Mouse (Mus musculus) cerebellum, postnatal 4 days (tissue): ENCODE data around the gene Nme1.
A peak's percentile ranks its signal among the peaks of the same experiment; 100 is the strongest.

Experiments used
- DNase-seq, 2 experiments: peaks; one replicate each; pipeline ENCODE4 v3.0.0; 2022; ENCODE audit warnings: low spot score in 2 of 2, mixed read lengths in 1 of 2

The Nme1 gene

GRCm38 (mm10) chr11:93968005-93968847 lies at the start of gene Nme1, which contains the start of gene Gm20390:
Gene Nme1, minus strand, starts transcription at chr11:93968521.
Gene Gm20390, minus strand, starts transcription at chr11:93968293.
- DNase-seq: peak; percentile 98

DNA sequence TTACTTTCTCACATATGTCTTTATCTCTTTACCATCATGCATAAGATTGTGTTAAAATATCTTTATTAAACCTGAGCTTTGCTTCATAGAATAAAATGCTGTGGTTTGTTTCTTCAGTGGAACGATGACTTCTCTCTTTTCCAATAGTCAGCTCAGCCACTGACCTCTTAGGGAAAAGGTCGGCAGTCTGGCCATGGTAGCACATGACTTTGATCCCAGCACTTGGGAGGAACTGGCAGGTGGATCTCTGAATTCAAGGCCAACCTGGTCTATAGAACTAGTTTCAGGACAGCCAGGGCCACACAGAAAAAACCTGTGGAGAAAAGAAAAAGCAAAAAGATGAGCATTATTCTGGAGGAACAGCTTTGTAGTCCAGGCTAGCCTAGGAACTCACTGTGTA lies 35.0 kb upstream of the Nme1 start:
- no peak for DNase-seq

DNA sequence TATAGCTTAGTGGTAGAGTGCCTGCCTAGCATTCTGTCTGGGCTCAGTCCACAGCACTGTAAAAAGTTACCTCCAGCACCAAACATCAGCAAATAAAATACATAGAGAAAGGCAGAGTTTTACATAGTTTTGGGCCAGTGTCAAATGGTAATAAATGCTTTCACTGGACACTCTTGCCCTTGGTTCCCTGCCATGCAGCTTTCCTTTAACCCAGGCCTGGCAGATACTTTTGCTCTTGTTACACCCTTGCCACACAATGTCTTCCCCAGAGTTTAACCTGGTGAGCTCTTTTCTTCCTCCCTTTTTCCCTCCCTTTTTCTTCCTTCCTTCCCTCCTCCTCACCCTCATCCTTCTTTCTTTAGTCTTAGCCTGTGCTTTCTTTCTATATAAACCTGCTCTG lies 31.0 kb upstream of the Nme1 start:
- DNase-seq: no peak

- no peak for DNase-seq
These were observed 28.9 kb upstream of the Nme1 start for GRCm38 (mm10) chr11:93997141-93997775.

DNA sequence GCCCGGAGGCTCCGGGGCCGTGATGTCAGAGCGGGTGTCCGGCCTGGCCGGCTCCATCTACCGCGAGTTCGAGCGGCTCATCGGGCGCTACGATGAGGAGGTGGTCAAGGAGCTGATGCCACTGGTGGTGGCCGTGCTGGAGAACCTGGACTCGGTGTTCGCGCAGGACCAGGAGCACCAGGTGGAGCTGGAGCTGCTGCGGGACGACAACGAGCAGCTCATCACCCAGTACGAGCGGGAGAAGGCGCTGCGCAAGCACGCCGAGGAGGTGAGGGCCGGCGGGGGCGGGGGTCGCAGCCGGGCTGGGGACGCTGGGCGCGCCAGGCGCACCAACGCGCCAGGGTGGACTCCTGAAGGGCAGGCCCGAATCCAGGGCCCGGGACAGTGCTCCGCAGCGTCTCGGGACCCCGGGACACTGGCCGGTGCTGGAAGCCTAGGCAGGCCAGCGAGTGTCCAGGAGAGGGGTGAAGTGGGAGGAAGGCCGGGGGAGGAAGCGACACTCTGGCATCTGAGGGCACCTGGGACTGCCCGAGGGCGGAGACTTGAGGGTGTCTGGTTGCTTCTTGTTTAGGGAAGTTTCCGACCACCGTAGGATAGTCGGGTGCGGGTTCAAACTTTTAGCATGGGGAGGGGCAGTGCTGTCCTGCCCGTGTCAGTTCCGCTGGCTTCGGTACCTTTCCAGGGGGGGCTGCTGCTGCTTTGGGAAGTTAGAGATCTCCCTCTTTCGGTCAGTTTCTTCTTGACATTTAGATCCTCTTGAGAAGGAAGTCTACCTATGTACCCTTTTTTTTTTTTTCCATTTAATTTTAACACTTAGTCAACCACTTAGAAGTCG lies 28.2 kb upstream of the Nme1 start:
- DNase-seq: peak in 1 of 2 experiments; percentile 36

GRCm38 (mm10) chr11:93995720-93996305 lies 27.5 kb upstream of the Nme1 start, which contains the start of gene Spag9:
Gene Spag9, plus strand, starts transcription at chr11:93996091.
- DNase-seq: peak; percentile 87 to 95

GRCm38 (mm10) chr11:93995111-93995719 lies 26.9 kb upstream of the Nme1 start:
- DNase-seq: peak in 1 of 2 experiments; percentile 37

- no peak for DNase-seq
These were observed 26.2 kb upstream of the Nme1 start for GRCm38 (mm10) chr11:93994531-93994930.

DNA sequence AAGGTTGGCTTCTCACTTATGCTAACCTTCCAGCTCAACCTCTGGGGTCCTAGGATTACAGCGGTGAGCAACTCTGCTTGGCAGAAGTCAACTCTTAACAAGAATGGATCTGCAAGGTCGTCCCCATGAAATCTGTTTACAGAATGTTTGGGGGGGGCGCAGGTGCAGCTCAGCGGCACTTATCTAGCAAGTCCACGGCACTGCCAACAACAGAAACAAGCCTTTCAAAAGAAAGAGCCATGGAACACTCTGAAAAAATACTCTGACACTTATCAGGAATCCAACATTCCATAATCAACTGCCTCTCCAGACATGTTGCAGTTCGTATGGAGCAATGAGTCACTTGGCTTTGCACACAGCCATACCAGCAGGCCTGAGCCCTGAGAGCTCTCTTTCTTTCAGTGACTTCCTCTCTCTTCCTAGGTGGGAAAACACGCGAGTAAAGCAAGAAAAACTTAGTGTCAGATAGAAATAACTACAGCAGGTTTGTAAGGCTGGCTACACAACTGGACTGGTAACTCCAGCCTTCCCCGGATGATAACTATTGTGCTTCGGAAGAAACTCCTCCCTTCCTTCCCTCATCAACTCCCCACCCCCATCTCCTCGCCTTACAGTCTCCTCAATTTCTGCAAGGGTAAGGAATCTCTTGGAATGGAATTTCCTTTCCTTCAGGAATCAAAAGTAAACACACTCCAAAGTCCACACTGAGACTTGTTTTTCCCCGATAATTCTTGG lies 20.2 kb upstream of the Nme1 start:
- no peak for DNase-seq

GRCm38 (mm10) chr11:93987625-93988327 lies 19.5 kb upstream of the Nme1 start:
- no peak for DNase-seq

DNA sequence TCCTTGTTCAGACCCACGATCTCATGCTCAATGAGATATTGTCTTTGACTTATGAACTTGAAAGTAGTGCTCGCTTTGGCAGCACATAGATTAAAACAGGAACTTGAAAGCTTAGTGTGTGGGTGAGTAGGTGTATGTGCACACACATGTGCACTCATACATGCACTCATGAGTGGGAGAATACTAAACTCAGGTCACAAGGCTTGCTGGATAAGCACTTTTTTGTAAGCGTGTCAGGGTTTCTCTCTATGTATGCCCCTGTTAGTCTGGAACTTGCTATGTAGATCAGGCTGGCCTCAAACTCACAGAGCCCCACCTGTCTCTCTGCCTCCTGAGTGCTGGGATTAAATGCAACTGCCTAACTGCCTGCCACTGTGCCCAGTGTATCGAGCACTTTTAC lies 18.7 kb upstream of the Nme1 start:
- DNase-seq: no peak

DNA sequence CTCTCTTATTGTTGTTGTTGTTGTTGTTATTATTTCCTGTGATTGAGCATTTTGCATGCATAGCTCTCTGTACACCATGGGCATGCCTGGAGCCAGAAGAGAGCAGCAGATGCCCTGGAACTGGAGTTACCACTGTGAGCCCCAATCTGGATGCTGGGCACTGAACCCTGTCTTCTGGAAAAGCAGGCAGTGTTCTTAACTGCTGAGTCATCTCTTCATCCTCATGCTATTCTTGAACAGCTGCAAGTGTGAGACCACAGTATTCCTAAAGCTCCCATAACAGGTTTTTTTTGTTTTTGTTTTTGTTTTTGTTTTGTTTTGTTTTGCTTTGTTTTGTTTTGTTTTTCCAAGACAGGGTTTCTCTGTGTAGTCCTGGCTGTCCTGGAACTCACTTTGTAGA lies 18.0 kb upstream of the Nme1 start:
- no peak for DNase-seq

DNA sequence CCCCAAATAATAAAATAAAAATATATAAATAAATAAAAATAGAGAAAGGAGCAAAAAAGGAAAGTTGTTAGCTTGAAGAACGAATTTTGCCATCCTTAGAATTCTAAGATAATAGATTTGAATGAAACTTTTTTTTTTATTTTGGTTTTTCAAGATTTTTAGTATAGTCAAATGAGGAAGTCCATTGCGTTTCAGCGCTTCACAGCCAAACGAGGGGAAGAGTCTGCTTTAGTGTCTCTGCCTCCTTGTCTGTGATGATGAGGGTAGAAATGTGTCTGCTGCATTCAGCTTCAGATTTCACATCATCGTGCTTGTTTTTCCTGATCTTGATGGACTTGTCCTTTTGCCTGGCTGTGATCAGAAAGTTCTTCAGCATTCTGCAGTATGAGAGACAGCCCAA lies 16.9 kb upstream of the Nme1 start:
- no peak for DNase-seq

DNA sequence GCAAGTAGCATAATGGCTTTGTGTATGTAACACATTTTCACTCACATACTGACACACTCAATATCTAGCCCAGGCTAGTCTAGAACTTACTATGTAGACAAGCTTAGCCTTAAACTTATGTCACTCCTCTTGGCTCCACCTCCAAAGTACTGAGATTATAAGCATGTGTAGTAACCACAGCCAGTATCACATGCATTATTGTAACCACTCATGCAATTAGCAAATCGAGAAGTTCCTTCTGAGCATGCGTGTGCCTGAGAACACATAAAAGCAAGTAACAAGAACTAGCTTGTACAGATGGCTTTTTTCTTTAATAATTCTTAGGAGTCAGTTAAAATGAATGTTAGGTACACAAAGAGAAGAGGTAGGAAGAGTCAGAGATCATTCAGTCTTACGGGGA lies 16.3 kb upstream of the Nme1 start:
- DNase-seq: no peak

DNA sequence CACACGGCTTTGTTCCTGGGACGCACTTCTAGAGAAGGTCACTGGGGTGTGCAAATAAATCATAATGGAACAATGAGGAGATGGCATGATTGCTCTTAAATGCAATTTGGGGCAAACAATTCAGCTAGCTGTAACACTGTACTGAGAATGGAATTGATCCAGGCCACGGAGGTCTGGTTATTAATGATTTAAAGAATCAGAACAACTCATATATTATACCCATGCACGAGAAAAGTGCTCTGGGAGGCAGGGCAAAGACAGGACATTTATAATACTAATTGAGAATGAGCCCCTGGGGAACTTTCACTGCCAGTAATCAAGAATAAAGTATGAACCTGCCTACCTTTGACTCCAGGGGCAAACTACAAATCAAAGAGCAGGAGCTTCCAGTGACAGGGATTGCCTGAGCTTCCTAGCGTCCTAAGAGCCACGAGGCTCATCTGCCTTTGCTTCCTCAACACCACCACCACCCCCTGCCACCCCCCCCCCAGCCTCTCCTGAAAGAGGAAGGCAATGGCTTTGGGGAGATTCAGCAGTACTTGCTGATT lies 11.3 kb upstream of the Nme1 start:
- no peak for DNase-seq

- DNase-seq: no peak
These were observed 4.6 kb upstream of the Nme1 start for GRCm38 (mm10) chr11:93972951-93973350.

- no peak for DNase-seq
These were observed 1.5 kb upstream of the Nme1 start for GRCm38 (mm10) chr11:93969799-93970198.

DNA sequence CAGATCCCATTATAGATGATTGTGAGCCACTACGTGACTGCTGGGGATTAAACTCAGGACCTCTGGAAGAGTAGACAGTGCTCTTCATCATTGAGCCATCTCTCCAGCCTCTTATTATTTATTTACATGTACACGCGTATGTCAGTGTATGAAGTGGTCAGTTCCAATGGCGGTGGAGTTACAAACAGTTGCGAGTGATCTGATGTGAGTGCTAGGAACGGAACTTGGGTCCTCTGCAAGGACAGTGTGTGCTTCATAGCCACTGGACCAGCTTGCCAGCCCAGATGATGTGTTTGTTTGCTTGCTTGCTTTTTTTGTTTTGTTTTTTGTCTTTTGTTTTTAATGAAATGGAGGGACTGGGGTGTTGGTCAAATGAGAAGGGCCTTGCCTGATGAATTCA lies 850 bp upstream of the Nme1 start:
- no peak for DNase-seq

DNA sequence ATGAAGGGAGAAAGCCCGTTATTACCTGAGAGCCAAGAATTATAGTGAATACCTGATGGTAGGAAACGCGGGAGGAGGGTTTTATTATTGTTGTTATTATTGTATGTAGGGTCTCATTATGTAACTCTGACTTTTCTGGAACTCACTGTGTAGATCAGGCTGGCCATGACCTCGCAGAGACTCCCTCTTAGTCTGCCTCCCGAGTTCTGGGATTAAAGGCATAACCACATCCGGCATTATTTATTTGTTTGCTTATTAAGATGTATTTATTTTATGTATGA lies 467 bp upstream of the Nme1 start:
- DNase-seq: no peak

DNA sequence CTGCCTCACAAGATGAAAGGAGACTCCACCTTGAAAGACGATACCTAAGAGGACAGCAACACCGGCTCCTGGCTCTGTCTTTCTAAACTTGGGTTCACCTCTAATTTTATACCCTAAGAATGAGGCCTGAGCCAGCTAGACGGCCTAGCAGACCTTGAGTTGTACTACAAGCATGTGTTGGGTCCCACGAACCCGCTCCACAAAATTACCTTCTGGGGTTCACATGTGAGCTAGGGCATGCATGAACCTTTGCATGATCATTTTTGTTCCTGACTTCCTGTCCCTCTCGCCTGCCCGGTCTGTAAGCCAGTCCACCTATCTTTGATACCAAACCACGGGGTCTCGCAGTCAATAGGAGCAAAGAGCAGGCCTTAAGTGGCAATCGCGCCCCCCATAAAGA lies 940 bp downstream of the Nme1 start:
- no peak for DNase-seq
